In genomic region chr17:11638451-11638850, GRCm38 (mm10) we compare ENCODE assay signal across 18 mouse cellular contexts.
DNase-seq lines count a peak whose midpoint lies in the region; ATAC-seq and TF ChIP-seq lines count a peak whose summit lies in the region.
"Had no signal": no experiment of that assay in that cellular context is flagged by ENCODE, and none has a peak within 500 bp of the region (broad histone marks: within the 10 kb centered on the region; RNA-seq: fewer than 3 reads in every experiment).

No protein-coding gene starts in this region.

- no peak for TF ChIP-seq POLR2A in brain, embryonic 14.5 days (IDR thresholded peaks at IDR 0.05; ENCODE audit: borderline replicate concordance, extremely low read depth, insufficient read depth, insufficient read length, poor library complexity, severe bottlenecking)

- no peak for ATAC-seq in cerebellum, adult (ENCODE audit: insufficient number of reproducible peaks, low FRiP score, low TSS enrichment)
- peak; percentile 86 for ATAC-seq in megakaryocyte, adult 5-6 weeks (ENCODE audit: poor library complexity, severe bottlenecking)
- ATAC-seq in hindbrain, embryonic 14.5 days (ENCODE audit: low FRiP score), result no peak
- no peak for ATAC-seq in forebrain, postnatal 0 days
- ATAC-seq: activated CD4-positive, CD25-positive, alpha-beta regulatory T cell, adult 4 months; forebrain, embryonic 15.5 days; hindbrain, embryonic 16.5 days; inflammation-experienced regulatory T-cells, adult 6 months; Patski had no signal

- no peaks in the 10 kb centered on the region for H3K27me3 ChIP-seq in hindbrain, embryonic 14.5 days (ENCODE audit: control insufficient read depth, insufficient read depth, low read length)
- H3K27me3 ChIP-seq in forebrain, postnatal 0 days (ENCODE audit: insufficient read depth, low read length), result no peaks in the 10 kb centered on the region
- H3K27me3 ChIP-seq: forebrain, embryonic 15.5 days; heart, embryonic 13.5 days; Patski had no signal

- no peak overlapping the region for H3K9ac ChIP-seq in hindbrain, embryonic 14.5 days
- H3K9ac ChIP-seq in forebrain, postnatal 0 days, result no peak overlapping the region
- H3K9ac ChIP-seq: forebrain, embryonic 15.5 days; heart, embryonic 13.5 days had no signal

- H3K9me3 ChIP-seq in hindbrain, embryonic 14.5 days (ENCODE audit: control insufficient read depth, low read length), result no peaks in the 10 kb centered on the region
- H3K9me3 ChIP-seq in forebrain, postnatal 0 days (ENCODE audit: low read length), result peaks cover 4% of the 10 kb centered on the region; the same call in 1 of the 2 replicates
- H3K9me3 ChIP-seq: forebrain, embryonic 15.5 days had no signal

- DNase-seq in cerebellum, postnatal 25 days, result peak; percentile 26 to 31
- DNase-seq in lung, postnatal 25 days (ENCODE audit: low spot score), result peak; percentile 7
- no peak for DNase-seq in lung, postnatal 4 days
- DNase-seq in brain, embryonic 14.5 days (ENCODE audit: low read depth), result peak; percentile 24
- DNase-seq in hindbrain, embryonic 14.5 days (ENCODE audit: low spot score), result no peak
- no peak for DNase-seq in forebrain, postnatal 0 days
- DNase-seq: adrenal gland, postnatal 14 days; cerebellum, adult 2 months; gastrocnemius, postnatal 10 days; heart, postnatal 36 days had no signal

- H3K36me3 ChIP-seq in hindbrain, embryonic 14.5 days (replicated peaks; ENCODE audit: control insufficient read depth, insufficient read depth), result no peaks in the 10 kb centered on the region
- H3K36me3 ChIP-seq in forebrain, postnatal 0 days (ENCODE audit: insufficient read depth), result no peaks in the 10 kb centered on the region
- H3K36me3 ChIP-seq: forebrain, embryonic 15.5 days; heart, embryonic 13.5 days had no signal

- 87% methylated on average over 6 of the region's 6 CpGs for WGBS in hindbrain, embryonic 14.5 days
- 71% methylated on average over 6 of the region's 6 CpGs for whole genome bisulfite sequencing in forebrain, postnatal 0 days

- H3K4me3 ChIP-seq in hindbrain, embryonic 14.5 days (replicated peaks; ENCODE audit: low read length), result no peak overlapping the region
- H3K4me3 ChIP-seq in forebrain, postnatal 0 days (ENCODE audit: low read depth, low read length), result no peak overlapping the region
- H3K4me3 ChIP-seq: forebrain, embryonic 15.5 days; heart, embryonic 13.5 days had no signal

- no peak for TF ChIP-seq CTCF in brain, embryonic 14.5 days (IDR thresholded peaks at IDR 0.05; ENCODE audit: borderline replicate concordance, extremely low read depth, insufficient read depth, insufficient read length)
- TF ChIP-seq CTCF in forebrain, postnatal 0 days (IDR thresholded peaks at IDR 0.05; ENCODE audit: low read depth), result no peak

- no peak overlapping the region for H3K27ac ChIP-seq in hindbrain, embryonic 14.5 days
- no peak overlapping the region for H3K27ac ChIP-seq in forebrain, postnatal 0 days (ENCODE audit: low read depth, low read length)
- H3K27ac ChIP-seq: forebrain, embryonic 15.5 days; heart, embryonic 13.5 days had no signal

- no peak overlapping the region for H3K4me2 ChIP-seq in hindbrain, embryonic 14.5 days (replicated peaks)
- H3K4me2 ChIP-seq in forebrain, postnatal 0 days (ENCODE audit: low read depth), result no peak overlapping the region
- H3K4me2 ChIP-seq: forebrain, embryonic 15.5 days; heart, embryonic 13.5 days had no signal

- 0 out of 2 replicates have a peak, but pooled peaks cover 6% of the 10 kb centered on the region for H3K4me1 ChIP-seq in hindbrain, embryonic 14.5 days (replicated peaks; ENCODE audit: control insufficient read depth, insufficient read depth, low read length)
- 0 out of 2 replicates have a peak, but pooled peaks cover 6% of the 10 kb centered on the region for H3K4me1 ChIP-seq in forebrain, postnatal 0 days (ENCODE audit: insufficient read depth)
- H3K4me1 ChIP-seq: heart, embryonic 13.5 days had no signal

Comparison
In these comparisons a context has a peak if more than half of its experiments do, and no peak if none do; other contexts are left out.
1. DNase-seq: peak in cerebellum, postnatal 25 days (2 of 2), lung, postnatal 25 days (single experiment) and brain, embryonic 14.5 days (single experiment); none in lung, postnatal 4 days (0 of 2), hindbrain, embryonic 14.5 days (single experiment) and forebrain, postnatal 0 days (single experiment).